Mouse (Mus musculus): ENCODE measurements around the gene Yjefn3.

Yjefn3 gene

DNA sequence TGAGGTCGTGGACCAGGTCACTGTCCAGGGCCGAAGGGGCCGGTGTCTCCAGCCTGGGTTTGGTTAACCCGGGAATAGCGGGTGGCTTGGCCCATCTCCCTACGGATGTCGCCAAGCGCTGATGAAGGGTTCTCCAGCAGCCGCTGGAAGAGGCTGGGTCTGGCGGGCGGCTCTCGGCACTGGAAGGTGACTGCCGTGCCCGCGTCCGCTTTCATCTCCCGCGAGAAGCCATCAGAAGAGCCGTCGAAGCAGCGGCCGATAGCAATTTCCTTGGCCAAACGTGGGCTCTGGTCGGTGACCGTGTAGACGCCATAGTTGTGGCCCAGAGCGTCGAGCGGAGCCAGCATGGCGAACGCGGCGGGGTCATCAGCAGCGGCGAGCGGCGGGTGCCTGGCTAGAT lies 21.7 kb downstream of the Yjefn3 start:
- no peak for DNase-seq (ENCODE audit: low read depth, low spot score)

GRCm38 (mm10) chr8:69879678-69880077 lies 22.8 kb downstream of the Yjefn3 start:
- DNase-seq (ENCODE audit: low read depth, low spot score), result no peak

GRCm38 (mm10) chr8:69877992-69878391 lies 24.5 kb downstream of the Yjefn3 start:
- no peak for DNase-seq (ENCODE audit: low read depth, low spot score)

DNA sequence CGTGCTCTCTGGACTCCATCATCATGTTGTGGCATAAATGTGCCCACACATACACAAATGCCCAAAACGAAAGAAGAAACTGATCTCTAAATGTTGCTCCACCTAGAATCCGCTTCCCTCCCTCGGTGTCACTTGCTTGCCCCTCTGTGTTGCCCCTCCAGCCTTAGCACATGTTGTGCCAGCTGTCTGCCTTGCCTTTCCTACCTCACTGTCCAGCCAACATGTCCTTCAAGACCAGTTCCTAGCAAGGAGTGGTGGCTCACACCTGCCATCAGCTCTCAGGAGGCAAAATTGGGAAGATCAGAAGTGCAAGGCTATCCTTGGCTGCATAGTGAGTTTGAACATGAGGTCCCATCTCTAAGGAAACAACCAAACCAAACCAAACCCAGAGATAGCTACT lies 25.1 kb downstream of the Yjefn3 start:
- no peak for DNase-seq (ENCODE audit: low read depth, low spot score)

DNA sequence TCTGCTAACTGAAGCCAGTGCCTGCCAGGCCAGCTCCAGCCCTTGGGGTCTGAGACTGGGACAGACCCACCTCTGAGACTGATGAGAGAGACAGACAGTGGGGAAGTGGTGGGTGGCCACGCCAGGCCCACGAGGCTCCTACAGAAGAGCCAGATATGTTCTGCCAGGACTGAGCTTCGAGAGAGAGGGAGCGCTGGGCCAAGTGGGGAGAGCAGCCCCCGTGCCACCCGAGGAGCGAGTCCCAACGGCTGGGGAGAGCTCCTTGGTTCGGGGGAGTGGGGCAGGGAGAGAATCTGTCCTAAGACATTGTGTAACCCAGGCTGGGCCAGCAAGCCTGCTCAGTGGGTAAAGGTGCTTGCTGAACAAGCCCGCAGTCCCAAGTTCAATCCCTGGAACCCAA lies 25.5 kb downstream of the Yjefn3 start:
- no peak for DNase-seq (ENCODE audit: low read depth, low spot score)

GRCm38 (mm10) chr8:69876097-69876496 lies 26.4 kb downstream of the Yjefn3 start:
- no peak for DNase-seq (ENCODE audit: low read depth, low spot score)

DNA sequence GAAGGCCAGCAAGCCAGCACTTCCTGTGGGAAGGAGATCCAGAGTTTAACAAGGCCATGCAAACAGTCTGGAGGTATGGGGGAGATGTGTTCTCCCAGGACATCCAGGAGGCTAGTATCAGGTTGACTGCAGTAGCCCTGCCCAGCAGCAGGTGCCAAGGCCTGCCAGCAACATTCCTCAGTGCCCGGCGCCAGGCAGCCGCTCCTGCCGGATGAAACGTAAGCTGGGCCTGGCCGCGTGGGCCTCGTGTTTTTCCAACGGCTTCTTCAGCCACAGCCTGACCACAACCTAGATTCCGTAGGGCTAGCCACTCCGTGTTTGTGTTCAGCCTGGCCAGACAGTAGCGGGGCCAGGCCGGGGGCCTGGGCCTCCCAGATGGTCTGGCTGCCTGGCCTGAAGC lies 27.9 kb downstream of the Yjefn3 start:
- no peak for DNase-seq (ENCODE audit: low read depth, low spot score)

- peak; percentile 34 for DNase-seq (ENCODE audit: low read depth, low spot score)
Measured at GRCm38 (mm10) chr8:69874155-69874554, 28.4 kb downstream of the Yjefn3 start.

DNA sequence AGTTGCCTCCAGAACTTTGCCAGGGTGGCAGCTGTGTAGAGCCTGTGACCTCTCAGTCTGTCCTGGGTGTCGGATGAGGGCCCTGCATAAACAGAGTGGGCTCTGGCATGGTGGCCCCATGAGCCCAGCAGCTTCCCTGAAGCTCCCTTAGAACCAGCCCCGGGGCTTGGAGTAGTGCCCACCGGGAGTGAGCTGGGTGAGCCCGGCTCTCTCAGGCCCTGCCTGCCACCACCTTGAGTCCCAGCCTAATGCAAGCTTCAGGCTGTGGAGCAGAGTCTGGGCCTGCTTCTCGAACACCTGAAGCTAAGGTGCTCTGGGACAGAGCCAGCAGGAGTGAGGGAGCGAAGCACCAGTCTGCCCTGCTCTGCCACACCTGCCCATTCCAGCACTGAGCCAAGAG lies 31.6 kb downstream of the Yjefn3 start:
- no peak for DNase-seq (ENCODE audit: low read depth, low spot score)

- DNase-seq (ENCODE audit: low read depth, low spot score), result no peak
Measured at GRCm38 (mm10) chr8:69870003-69870765, 32.3 kb downstream of the Yjefn3 start.

GRCm38 (mm10) chr8:69867696-69868326 lies 34.7 kb downstream of the Yjefn3 start:
- DNase-seq (ENCODE audit: low read depth, low spot score), result no peak

DNA sequence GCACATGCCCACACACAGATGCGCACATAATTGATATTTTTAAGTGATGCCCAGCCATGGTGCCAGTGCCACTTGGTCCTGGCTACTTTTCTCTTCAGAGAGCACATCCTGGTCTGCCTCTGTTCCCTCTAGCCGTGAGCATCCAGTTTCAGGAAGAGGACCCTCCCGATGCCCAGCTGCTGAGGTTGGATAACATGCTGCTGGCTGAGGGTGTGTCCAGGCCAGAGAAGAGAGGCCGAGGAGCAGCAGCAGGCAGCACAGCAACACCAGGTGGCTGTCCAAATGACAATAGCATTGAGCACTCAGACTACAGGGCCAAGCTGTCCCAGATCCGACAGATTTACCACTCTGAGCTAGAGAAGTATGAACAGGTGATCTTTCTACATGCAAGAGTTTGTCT lies 38.3 kb downstream of the Yjefn3 start:
- no peak for DNase-seq (ENCODE audit: low read depth, low spot score)

GRCm38 (mm10) chr8:69863387-69864020 lies 39.0 kb downstream of the Yjefn3 start:
- no peak for DNase-seq (ENCODE audit: low read depth, low spot score)

- DNase-seq (ENCODE audit: low read depth, low spot score), result no peak
Measured at GRCm38 (mm10) chr8:69861251-69861650, 41.3 kb downstream of the Yjefn3 start.

- no peak for DNase-seq (ENCODE audit: low read depth, low spot score)
Measured at GRCm38 (mm10) chr8:69860807-69861206, 41.7 kb downstream of the Yjefn3 start.

GRCm38 (mm10) chr8:69853869-69854268 lies 48.6 kb downstream of the Yjefn3 start:
- DNase-seq (ENCODE audit: low read depth, low spot score), result no peak

DNA sequence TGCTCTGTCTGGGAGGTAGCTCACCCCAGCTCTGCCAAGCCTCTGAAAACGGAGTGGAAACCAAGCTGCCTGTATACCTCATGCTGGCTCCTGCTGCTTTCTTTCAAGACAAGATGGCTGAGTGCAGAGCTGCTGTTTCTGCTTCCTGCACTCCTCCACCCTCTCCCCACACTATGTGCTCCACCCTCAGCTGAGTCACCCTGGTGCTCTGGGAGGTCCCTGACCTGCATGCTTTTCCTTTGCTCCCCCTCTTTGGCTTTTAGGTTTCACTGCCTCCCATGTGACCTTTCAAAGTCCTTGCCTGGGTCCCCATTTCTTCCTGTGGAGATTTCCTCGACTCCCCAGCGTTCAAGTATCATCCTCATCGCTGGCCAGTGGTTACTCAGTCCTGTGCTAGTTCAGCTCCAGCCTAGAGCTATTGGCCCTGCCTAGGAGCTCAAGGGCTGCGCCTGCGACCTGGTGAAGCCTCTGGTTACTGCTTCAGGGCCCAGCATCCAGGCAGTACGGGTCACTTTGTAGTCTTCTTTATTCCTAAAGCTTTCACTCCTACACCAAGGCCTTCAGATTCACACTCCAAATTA lies 51.5 kb downstream of the Yjefn3 start:
- DNase-seq (ENCODE audit: low read depth, low spot score), result no peak

GRCm38 (mm10) chr8:69849899-69850298 lies 52.6 kb downstream of the Yjefn3 start:
- DNase-seq (ENCODE audit: low read depth, low spot score), result no peak

GRCm38 (mm10) chr8:69848951-69849350 lies 53.6 kb downstream of the Yjefn3 start:
- no peak for DNase-seq (ENCODE audit: low read depth, low spot score)

DNA sequence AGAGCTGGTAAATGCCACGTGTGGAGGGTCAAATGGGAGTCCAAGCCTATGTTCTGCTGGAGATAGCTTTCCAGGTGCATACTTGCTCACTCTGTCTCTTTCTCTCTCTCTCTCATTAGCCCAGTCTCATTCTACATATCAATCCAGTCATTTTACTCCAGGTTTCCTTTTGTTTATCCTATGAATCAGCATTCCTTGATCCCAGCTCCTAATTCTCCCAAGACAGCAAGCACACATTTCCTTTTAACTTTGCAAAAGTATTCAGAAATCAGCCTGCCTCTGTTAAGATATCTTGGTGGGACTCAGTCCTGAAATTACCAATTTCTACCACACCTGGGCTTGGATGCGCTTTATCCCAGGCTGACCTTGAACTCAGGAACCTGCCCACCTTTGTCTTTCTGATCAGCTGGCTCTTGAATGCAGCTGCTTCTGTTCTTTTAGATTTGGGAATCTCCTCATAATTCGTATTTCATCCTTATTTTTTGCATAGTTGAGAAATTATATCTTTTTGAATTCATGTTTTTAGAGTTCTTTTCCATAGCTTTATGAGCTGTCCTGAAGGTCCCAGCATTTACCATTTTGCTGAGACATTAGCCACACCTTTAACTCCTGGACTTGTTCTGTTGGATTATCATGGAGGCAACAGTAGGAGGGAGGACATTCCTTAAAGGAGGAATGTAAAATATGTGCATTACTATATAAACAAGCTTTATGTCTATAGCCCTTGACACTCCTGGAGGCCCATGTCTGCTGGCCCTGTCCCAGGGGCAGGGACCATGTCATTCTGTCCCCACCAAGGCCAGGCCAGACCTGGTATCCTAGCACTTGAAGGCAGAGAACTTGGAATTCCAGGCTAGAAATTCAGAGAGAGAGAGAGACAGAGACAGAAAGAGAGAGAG lies 55.1 kb downstream of the Yjefn3 start:
- DNase-seq (ENCODE audit: low read depth, low spot score), result no peak

Data from retina, adult 2 months (tissue).